In the genomic region with DNA sequence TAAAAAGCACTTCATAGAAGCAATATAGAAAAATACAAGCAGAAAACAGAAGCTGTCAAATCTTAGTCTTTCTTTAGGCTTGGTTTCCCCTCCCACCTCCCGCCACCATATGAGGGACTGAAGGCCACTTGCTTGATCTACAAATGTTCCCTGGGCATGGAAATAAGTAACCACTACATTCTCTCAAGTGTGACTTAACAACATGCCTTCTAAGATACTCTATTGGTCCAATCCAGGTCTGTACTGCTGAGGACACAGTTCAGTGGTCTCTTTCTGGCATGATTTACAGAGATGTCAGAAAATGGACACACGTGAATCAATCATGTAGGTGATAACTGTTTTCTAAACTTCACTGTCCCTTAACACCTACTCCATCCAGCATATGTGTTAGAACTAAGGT, we compare ENCODE assay signal across 18 mouse cellular contexts.
"Had no signal": no experiment of that assay in that cellular context is flagged by ENCODE, and none has a peak within 500 bp of the region (broad histone marks: within the 10 kb centered on the region; RNA-seq: fewer than 3 reads in every experiment).

No protein-coding gene starts in this region.

- H3K9ac ChIP-seq: lung, embryonic 14.5 days; midbrain, embryonic 12.5 days; neural tube, embryonic 13.5 days; neural tube, embryonic 15.5 days had no signal

- H3K4me3 ChIP-seq: midbrain, embryonic 10.5 days; midbrain, embryonic 12.5 days; myocyte; neural tube, embryonic 13.5 days; neural tube, embryonic 15.5 days had no signal

- H3K27me3 ChIP-seq: midbrain, embryonic 12.5 days; neural tube, embryonic 13.5 days; neural tube, embryonic 15.5 days had no signal

- ATAC-seq: midbrain, embryonic 16.5 days had no signal

- H3K27ac ChIP-seq: midbrain, embryonic 10.5 days; midbrain, embryonic 12.5 days; neural tube, embryonic 13.5 days; neural tube, embryonic 15.5 days had no signal

- DNase-seq: lung, embryonic 14.5 days; lung, postnatal 10 days; lung, postnatal 4 days; midbrain, embryonic 14.5 days; retina, postnatal 1 day; right cerebral cortex, adult 18-20 months; right cerebral cortex, postnatal 25 days; right cerebral cortex, postnatal 4 days; spleen, adult 18-20 months; thymus, adult 18-20 months; thymus, postnatal 14 days; thymus, postnatal 36 days had no signal

- H3K4me1 ChIP-seq: midbrain, embryonic 10.5 days; midbrain, embryonic 12.5 days; neural tube, embryonic 13.5 days; neural tube, embryonic 15.5 days had no signal

- H3K4me2 ChIP-seq: lung, embryonic 14.5 days; midbrain, embryonic 12.5 days; neural tube, embryonic 13.5 days; neural tube, embryonic 15.5 days had no signal

- H3K9me3 ChIP-seq: midbrain, embryonic 10.5 days; midbrain, embryonic 12.5 days; neural tube, embryonic 13.5 days; neural tube, embryonic 15.5 days had no signal
